Mouse (Mus musculus) brain, embryonic 14.5 days (tissue): ENCODE results near the gene Plxna1.

Experiments used
- CTCF ChIP-seq: fragments of 200-500 bp; IDR thresholded peaks from 2 replicates; pipeline ENCODE4 v1.5.1; 2012; ENCODE audit warnings: inconsistent platforms, mild to moderate bottlenecking, moderate library complexity, borderline replicate concordance; ENCODE audit not compliant: insufficient read depth, insufficient read length; ENCODE audit errors: extremely low read depth
- POLR2A ChIP-seq: fragments of 200-500 bp; IDR thresholded peaks from 2 replicates; pipeline ENCODE4 v1.6.1; 2012; ENCODE audit warnings: mild to moderate bottlenecking, inconsistent platforms, borderline replicate concordance; ENCODE audit not compliant: poor library complexity, insufficient read depth, insufficient read length, severe bottlenecking; ENCODE audit errors: extremely low read depth

GRCm38 (mm10) chr6:89353101-89353500, 9.3 kb downstream of the Plxna1 start:
- TF ChIP-seq CTCF, result no peak
- TF ChIP-seq POLR2A, result no peak
